Mouse (Mus musculus) testis, adult 2 months (tissue): ENCODE data around the gene Gm12830.

ENCODE experiments used
- CTCF ChIP-seq: fragments of 200-500 bp; IDR thresholded peaks from 2 replicates; pipeline ENCODE4 v1.5.1; 2012; ENCODE audit warnings: low read depth, mild to moderate bottlenecking, inconsistent platforms, low read length, moderate library complexity; ENCODE audit not compliant: control insufficient read depth, insufficient read depth, insufficient replicate concordance
- POLR2A ChIP-seq: fragments of 200-500 bp; IDR thresholded peaks from 2 replicates; pipeline ENCODE4 v1.6.1; 2012; ENCODE audit warnings: low read depth, mild to moderate bottlenecking, inconsistent platforms, low read length, moderate library complexity; ENCODE audit not compliant: control insufficient read depth

GRCm38 (mm10) chr4:114903422-114903782 lies 81.9 kb downstream of the Gm12830 start:
- TF ChIP-seq POLR2A, result no peak
- no peak for TF ChIP-seq CTCF
